Mouse (Mus musculus): ENCODE data around the gene Prph2. TPM values are rescaled to one million over a fixed set of nuclear protein-coding genes. Genes with fewer than 3 reads are reported as not detected.

Gene Prph2
- polyA plus RNA-seq (2021) = not detected

DNA sequence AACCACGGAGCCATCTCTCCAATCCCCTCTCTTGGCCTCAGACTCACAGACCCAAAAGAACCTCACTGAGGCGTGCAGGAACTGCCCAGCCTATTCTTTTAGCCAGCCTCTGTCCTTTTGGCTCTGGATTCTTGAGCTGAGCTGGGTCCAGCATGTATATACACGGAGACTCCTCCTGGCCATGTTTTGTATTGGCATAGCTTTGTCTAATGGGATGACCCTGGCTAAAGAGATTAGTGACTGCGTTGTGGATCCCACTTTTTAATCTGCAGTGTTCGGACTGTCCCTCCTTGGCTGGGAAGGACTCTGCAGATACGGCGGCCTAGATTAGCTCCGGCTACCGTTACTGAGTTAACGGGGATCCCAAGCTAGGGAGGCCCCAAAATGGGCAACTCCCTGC lies at the start of gene Prph2:
Gene Prph2, plus strand, starts transcription at position 274 of the 400 bp plus-strand sequence.
- ATAC-seq (no peak), DNase-seq (ENCODE audit: low read depth, low spot score) (no peak)
- in situ Hi-C loops (cut with MboI; ENCODE audit: low pct_unique_long_range_greater_than_20kb) = no loop called here
- ChIA-PET CTCF (interaction anchor here (1.9 kb wide), 1 partner anchor 16 kb away, joined by 5 read pairs; no protein-coding TSS in a partner anchor), POLR2A (no interaction called here)
- no peak for TF ChIP-seq CTCF (IDR thresholded peaks at IDR 0.05)
- H3K27me3 ChIP-seq = no peaks in the 10 kb centered on the region

DNA sequence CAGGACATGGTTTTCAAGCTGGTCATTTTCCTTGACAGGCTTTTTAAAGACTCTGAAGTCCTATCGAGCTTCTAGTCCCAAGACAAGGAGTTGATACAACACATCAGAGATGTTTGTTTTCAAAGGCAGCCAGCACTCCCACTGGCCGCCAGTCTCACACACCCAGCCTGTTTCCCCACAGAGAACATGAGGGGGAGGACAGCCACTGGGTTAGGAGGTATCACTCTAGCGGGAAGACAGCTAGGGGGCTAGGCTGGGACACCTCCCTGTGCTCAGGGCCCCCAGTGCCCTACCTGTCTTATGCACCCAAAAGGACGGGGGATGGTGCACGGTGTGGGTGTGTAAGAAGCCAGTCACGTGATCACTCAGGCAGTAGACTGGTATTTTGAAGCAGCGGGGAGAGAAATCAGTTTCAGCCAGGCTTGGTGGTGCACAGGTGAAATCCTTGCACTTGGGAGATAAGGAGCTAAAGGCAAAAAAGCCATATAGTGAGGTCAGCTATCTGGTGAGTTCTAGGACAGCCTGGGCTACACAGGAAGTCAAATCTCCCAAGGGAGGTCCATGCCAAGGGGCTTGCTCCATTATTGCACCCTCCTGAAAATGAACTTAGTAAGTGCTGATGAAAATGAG lies 45.6 kb upstream of the Prph2 start:
- in situ Hi-C loops (cut with MboI; ENCODE audit: low pct_unique_long_range_greater_than_20kb) = no loop called here
- ChIA-PET POLR2A (no interaction called here), CTCF (no interaction called here)
- TF ChIP-seq CTCF (IDR thresholded peaks at IDR 0.05) = no peak
- no peaks in the 10 kb centered on the region for H3K27me3 ChIP-seq
- ATAC-seq (no peak), DNase-seq (ENCODE audit: low read depth, low spot score) (no peak)

DNA sequence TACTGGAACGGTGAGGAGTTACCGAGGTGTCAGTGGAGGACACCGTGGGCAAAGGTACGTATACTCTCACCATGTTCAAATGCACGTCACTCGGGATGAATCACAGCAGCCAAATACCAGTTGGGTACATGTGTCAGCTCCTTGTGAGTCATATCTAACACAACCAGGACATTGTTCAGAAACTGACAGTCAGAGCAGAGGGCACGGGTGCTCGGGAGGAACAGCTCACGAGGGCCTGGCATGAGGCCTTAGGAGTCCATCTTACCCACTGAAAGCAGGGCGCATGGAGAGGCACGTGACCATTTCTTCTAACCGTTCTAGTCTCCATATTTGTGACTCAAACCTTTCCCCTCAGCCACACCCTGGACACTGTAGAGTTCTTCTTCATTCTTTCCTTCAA lies 43.4 kb upstream of the Prph2 start:
- H3K27me3 ChIP-seq = no peaks in the 10 kb centered on the region
- DNase-seq (ENCODE audit: low read depth, low spot score) = peak; percentile 44
- POLR2A ChIA-PET = interaction anchor here (1.3 kb wide), 1 partner anchor 12 kb away, joined by 4 read pairs; no protein-coding TSS in a partner anchor
- in situ Hi-C loops (cut with MboI; ENCODE audit: low pct_unique_long_range_greater_than_20kb) = no loop called here
- CTCF ChIA-PET = no interaction called here
- peak; percentile 39 for ATAC-seq
- no peak for TF ChIP-seq CTCF (IDR thresholded peaks at IDR 0.05)

DNA sequence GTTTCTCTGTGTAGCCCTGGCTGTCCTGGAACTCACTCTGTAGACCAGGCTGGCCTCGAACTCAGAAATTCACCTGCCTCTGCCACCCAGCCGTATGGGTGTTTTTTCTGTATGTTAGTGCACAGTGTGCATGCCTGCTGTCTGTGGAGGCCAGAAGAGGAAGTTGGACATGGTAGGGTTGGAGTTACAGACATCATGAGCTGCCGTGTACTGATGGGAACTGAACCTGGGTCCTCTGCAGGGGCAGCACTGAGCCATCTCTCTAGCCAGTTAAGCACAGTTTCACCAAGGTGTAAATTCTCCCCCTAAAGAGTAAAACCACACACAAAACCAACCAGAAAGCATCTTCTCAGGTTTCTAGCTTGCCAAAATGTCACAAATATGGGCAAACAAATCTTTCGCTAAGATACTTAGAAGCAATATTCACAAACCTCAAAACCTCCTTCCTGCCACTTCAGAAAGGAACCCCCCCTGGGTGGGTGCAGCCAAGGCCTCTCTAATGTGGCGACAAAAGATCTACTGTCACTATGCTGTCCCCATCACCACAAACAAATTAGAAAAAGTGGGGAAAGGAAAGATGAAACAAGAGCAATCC lies 40.0 kb upstream of the Prph2 start:
- in situ Hi-C loops (cut with MboI; ENCODE audit: low pct_unique_long_range_greater_than_20kb) = no loop called here
- POLR2A ChIA-PET = no interaction called here
- DNase-seq (ENCODE audit: low read depth, low spot score) (no peak), ATAC-seq (no peak)
- TF ChIP-seq CTCF (IDR thresholded peaks at IDR 0.05) = no peak
- H3K27me3 ChIP-seq = no peaks in the 10 kb centered on the region
- CTCF ChIA-PET = no interaction called here

DNA sequence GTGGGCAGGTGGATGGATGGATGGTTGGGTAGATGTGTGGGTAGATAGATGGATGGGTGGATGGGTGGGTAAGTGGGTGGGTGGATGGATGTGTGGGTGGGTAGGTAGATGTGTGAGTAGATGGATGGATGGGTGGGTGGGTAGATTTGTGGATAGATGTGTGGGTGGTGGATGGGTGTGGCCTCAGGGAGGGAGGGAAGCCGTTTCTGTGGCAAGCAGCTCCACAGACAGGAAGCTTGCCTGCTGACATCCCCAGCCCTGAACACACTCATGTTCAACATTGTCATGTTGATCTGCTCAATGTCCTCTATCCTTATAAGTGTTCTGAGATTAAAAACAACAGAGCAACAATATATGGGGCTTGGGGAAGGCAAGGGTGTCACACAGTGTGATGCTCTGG lies 39.3 kb upstream of the Prph2 start:
- in situ Hi-C loops (cut with MboI; ENCODE audit: low pct_unique_long_range_greater_than_20kb) = no loop called here
- POLR2A ChIA-PET = no interaction called here
- CTCF ChIA-PET = no interaction called here
- no peak for DNase-seq (ENCODE audit: low read depth, low spot score)
- no peaks in the 10 kb centered on the region for H3K27me3 ChIP-seq
- no peak for ATAC-seq
- no peak for TF ChIP-seq CTCF (IDR thresholded peaks at IDR 0.05)

DNA sequence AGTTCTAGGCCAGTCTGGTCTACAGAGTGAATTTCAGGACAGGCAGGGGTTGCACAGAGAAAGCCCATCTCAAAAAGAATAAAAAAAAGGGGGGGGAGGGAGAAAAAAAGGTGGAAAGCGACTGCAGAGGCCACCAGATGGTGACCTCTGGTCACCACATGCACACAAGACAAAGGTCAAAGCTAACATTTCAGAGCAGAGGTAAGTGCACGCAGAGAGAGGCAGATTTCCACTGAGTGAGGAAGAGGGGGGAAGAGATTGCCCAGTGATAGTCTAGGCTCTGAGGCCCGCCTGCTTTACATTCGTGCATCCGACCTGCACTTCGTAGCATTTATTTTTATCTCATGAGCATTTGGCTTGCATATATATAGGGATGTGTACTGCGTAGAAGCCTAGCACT lies 37.5 kb upstream of the Prph2 start:
- H3K27me3 ChIP-seq = no peaks in the 10 kb centered on the region
- no peak for ATAC-seq
- in situ Hi-C loops (cut with MboI; ENCODE audit: low pct_unique_long_range_greater_than_20kb) = no loop called here
- TF ChIP-seq CTCF (IDR thresholded peaks at IDR 0.05) = no peak
- ChIA-PET CTCF (no interaction called here), POLR2A (no interaction called here)
- no peak for DNase-seq (ENCODE audit: low read depth, low spot score)

DNA sequence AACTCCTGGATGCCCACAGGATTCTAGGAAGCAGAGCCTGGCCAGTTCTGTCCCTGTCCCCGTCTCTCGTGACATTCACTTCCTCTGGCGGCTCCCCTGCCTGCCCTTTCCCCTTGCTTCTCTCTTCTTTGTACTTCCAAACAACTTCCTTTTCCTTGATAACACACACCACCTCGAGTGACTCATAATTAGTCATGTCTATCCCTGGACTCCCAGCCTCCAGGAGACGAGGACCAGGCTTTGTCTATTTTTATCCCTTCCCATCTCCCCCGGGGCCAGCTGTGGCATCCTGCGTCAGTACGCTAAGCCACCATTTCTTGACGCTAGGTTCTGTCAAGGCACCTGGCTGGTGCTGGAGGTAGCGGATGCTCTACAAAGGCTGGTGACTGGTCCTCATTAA lies 36.1 kb upstream of the Prph2 start:
- in situ Hi-C loops (cut with MboI; ENCODE audit: low pct_unique_long_range_greater_than_20kb) = no loop called here
- no peaks in the 10 kb centered on the region for H3K27me3 ChIP-seq
- ChIA-PET POLR2A (no interaction called here), CTCF (no interaction called here)
- peak; percentile 65 for DNase-seq (ENCODE audit: low read depth, low spot score)
- TF ChIP-seq CTCF (IDR thresholded peaks at IDR 0.05) = no peak
- peak; percentile 77 for ATAC-seq

DNA sequence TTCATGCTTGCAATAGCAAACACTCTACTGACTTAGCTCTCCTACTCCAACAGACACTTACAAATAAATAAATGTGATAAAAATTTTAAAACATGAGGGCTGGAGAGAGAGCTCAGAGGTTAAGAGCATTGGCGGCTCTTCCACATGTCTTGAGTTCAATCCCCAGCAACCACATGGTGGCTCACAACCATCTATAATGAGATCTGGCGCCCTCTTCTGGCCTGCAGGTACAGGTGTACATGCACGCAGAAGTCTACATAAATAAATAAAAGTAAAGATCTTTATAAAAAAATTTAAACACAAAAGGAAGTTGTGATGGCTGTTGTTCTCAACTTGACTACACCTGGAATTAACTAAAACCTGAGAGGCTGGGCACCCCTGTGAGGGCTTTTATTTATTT lies 34.6 kb upstream of the Prph2 start:
- ChIA-PET CTCF (no interaction called here), POLR2A (no interaction called here)
- no peak for ATAC-seq
- TF ChIP-seq CTCF (IDR thresholded peaks at IDR 0.05) = no peak
- in situ Hi-C loops (cut with MboI; ENCODE audit: low pct_unique_long_range_greater_than_20kb) = no loop called here
- no peaks in the 10 kb centered on the region for H3K27me3 ChIP-seq
- DNase-seq (ENCODE audit: low read depth, low spot score) = no peak

DNA sequence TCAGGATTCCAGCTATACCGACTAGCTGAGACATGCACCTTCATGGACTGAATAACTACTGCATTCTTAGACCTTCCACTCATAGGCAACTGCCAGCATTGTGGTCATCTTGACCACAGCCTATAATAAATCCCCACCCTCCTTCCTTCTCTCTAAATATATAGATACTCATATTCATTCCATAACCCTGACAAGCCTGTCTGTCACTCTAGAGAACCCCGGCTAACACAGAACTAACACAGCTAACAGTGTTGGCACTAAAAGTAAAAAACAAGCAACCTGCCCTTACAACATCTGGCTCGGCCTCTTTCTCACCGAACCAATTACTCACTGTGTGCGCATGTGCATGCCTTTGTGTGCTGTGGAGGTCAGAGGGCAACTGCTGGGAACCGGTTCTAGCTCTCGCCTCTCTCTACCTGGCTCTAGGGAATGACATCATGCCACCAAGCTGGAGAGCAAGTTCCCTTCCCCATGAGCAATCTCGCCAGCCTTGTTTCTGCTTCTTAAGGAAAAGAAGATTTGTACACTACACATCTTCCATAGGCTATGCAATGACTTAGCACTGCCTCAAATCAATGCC lies 33.8 kb upstream of the Prph2 start:
- no peaks in the 10 kb centered on the region for H3K27me3 ChIP-seq
- no peak for TF ChIP-seq CTCF (IDR thresholded peaks at IDR 0.05)
- ATAC-seq = no peak
- no peak for DNase-seq (ENCODE audit: low read depth, low spot score)
- ChIA-PET CTCF (interaction anchor here (0.8 to 2.1 kb wide), 3 partner anchors 11 to 21 kb away, joined by 3 to 6 read pairs (median 3); no protein-coding TSS in a partner anchor), POLR2A (interaction anchor here (1.0 to 2.0 kb wide), 3 partner anchors 13 to 18 kb away, joined by 4 to 7 read pairs (median 5); partner anchors contain the start of gene Bicral)
- in situ Hi-C loops (cut with MboI; ENCODE audit: low pct_unique_long_range_greater_than_20kb) = no loop called here

DNA sequence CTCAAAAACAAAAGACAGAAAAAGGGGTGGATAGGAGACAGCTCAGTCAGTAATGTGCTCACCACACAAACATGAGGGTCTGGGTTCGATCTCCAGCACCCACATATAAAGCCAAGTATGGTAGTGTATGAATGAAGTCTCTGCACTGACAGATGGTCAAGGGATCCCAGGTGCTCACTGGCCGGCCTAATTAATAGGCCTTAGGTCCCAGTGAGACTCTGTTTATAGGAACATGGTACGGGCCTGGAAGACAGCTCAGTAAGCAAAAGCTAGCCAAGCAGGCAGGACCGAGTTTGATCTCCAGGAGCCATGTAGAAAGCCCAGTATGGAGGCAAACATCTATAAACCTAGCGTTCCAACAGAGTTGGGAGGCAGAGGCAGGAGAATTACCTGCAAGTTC lies 33.2 kb upstream of the Prph2 start:
- no peaks in the 10 kb centered on the region for H3K27me3 ChIP-seq
- DNase-seq (ENCODE audit: low read depth, low spot score) = no peak
- no peak for ATAC-seq
- in situ Hi-C loops (cut with MboI; ENCODE audit: low pct_unique_long_range_greater_than_20kb) = no loop called here
- ChIA-PET CTCF (interaction anchor here (0.8 to 2.1 kb wide), 3 partner anchors 11 to 22 kb away, joined by 3 to 6 read pairs (median 3); no protein-coding TSS in a partner anchor), POLR2A (interaction anchor here (1.0 to 2.0 kb wide), 3 partner anchors 13 to 19 kb away, joined by 4 to 7 read pairs (median 5); partner anchors contain the start of gene Bicral)
- TF ChIP-seq CTCF (IDR thresholded peaks at IDR 0.05) = no peak

DNA sequence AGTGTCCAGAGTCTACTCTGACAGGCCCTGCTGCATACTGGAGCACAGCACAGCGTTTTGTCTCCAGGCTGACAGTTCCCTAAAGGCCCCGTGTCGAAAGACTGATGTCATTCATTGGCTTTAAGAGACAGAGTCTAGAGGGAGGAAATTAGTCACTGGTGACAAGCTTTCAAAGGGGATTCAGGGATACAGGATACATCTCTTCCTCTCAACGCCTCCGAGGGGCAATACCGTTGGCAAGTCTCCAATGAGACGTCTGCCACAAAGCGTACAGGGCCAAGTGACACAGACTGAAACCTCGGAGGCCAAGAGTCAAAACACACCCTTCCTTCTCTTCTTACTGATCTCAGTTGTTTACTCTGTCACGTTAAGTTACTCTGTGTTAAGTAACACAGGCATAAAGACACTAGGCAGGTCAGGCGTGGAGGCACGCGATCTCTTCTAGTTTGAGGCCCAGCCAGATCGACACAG lies 30.4 kb upstream of the Prph2 start:
- no peak for DNase-seq (ENCODE audit: low read depth, low spot score)
- TF ChIP-seq CTCF (IDR thresholded peaks at IDR 0.05) = no peak
- ATAC-seq = no peak
- no peaks in the 10 kb centered on the region for H3K27me3 ChIP-seq
- POLR2A ChIA-PET = interaction anchor here (1.0 kb wide), 1 partner anchor 41 kb away, joined by 5 read pairs; no protein-coding TSS in a partner anchor
- CTCF ChIA-PET = no interaction called here
- in situ Hi-C loops (cut with MboI; ENCODE audit: low pct_unique_long_range_greater_than_20kb) = loop anchor here (5.0 kb wide), 1 partner anchor 98 kb away; the partner anchor contains the start of gene Rpl7l1
